Mouse (Mus musculus): ENCODE data around the gene Ptcd3.
"Not testable (repeated sequence)": the region's sequence is repeated elsewhere in the genome, so short reads cannot be mapped to it uniquely, and the experiment has no call there.

The Ptcd3 gene

DNA sequence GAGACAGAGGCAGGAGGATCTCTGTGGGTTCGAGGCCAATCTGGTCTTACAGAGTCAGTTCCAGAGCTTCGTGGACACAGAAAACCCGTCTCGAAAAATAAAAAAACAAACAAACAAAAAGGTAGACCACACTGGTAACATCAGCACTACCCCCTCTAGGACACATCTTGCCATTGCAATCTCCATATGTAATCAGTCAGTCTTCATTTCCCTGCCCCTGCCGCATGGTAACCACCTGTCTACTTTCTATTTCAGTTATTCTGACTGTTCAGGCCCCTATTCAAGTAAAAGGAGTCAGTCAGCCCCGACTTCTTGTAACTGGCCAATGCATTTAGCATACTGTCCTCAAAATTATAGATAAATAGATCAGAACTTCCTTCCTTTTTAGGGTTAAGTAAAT, 1.3 kb upstream of the Ptcd3 start:
- ChIA-PET CTCF (no interaction called here), POLR2A (interaction anchor here (0.8 to 26.9 kb wide), 18 partner anchors 3 to 639 kb away, joined by 3 to 423 read pairs (median 5); partner anchors contain the start of genes Immt (in 1 of the 4), Krcc1 (in 1 of the 4), Polr1a (in 1 of the 4) and Ptcd3 (in 1 of the 4))

- ChIA-PET CTCF (interaction anchor here in 2 of 4 experiments (0.5 to 0.7 kb wide), 2 partner anchors 56 to 77 kb away, joined by 3 to 9 read pairs; no protein-coding TSS in a partner anchor), POLR2A (interaction anchor here (0.6 to 26.9 kb wide), 52 partner anchors 8 to 766 kb away, joined by 3 to 423 read pairs (median 4); partner anchors contain the start of genes Immt (in 2 of the 4), Kdm3a (in 2 of the 4), Krcc1 (in 1 of the 4) and Mat2a (in 1 of the 4))
These were observed 834 bp upstream of the Ptcd3 start for GRCm38 (mm10) chr6:71909384-71909783.

DNA sequence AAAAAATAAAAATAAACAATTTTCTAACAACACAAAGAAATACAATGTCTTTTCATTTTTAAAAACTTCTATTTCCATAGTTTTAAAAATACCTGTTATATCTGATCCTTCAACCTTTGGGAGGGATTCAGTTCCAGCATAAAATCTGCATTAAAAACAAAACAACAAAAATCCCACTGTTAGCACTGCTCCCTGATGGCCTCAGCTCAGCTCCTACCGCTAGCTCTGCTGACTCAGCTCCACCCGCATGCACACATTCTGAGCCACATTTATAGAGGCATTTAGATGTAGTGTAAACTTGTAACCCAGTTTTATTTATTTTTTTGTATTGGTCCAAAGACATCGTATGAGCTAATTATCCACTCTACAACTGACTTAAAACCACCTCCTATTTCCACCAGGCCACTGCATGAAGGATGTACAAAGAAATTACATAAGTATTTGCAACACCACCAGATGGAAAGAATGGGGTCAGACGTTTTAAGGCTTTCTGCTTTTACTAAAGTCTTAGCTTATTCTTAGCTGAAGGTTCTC, 781 bp downstream of the Ptcd3 start:
- ChIA-PET POLR2A (interaction anchor here in 3 of 4 experiments (0.6 to 26.9 kb wide), 36 partner anchors 9 to 851 kb away, joined by 3 to 423 read pairs (median 5); partner anchors contain the start of genes Immt (in 1 of the 3) and Kdm3a (in 1 of the 3)), CTCF (interaction anchor here in 1 of 4 experiments (0.5 kb wide), 1 partner anchor 19 kb away, joined by 5 read pairs; no protein-coding TSS in a partner anchor)

- CTCF ChIA-PET = no interaction called here
- POLR2A ChIA-PET = interaction anchor here in 1 of 4 experiments (1.0 to 1.5 kb wide), 4 partner anchors 9 to 17 kb away, joined by 4 to 6 read pairs (median 4); partner anchors contain the start of genes Polr1a and Ptcd3
These were observed 15.3 kb downstream of the Ptcd3 start for GRCm38 (mm10) chr6:71893263-71893662.

DNA sequence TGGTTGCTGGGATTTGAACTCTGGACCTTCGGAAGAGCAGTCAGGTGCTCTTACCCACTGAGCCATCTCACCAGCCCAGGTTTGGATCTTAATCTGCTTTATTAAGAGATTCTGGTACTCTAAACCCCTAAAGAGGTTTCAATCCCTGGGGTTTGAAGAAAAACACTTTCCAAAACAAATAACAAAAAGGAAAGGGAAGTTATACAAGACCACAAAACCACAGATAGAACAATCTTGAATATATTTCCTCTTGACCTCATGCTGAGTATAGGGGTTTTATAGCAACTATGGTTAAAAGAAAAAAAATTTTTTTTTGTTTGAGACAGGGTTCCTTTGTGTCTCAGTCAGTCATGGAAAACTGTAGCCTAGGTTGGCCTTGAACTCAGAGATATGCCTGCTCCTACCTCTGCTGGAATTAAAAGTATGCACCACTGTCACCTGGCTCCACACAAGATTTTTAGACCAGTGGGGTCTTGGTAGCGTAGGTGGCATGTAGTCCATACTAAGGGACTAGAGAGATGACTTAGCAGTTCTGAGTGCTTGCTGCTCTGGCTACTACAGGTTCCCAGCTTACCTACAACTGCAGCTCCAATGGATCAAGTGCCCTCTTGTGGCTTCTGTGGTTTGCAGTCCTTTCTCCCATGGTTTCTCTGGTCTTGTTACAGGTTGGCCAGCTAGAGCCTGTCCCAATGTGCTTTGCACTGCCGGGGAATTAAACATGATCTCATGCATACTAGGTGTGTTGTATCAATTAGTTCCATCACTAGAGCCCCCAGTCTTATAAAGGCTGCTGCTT, 30.4 kb downstream of the Ptcd3 start:
- ChIA-PET CTCF (interaction anchor here (0.6 to 1.2 kb wide), 6 partner anchors 9 to 34 kb away, joined by 3 to 7 read pairs (median 3); no protein-coding TSS in a partner anchor), POLR2A (interaction anchor here in 2 of 4 experiments (0.9 to 6.9 kb wide), 10 partner anchors 6 to 31 kb away, joined by 3 to 41 read pairs (median 7); partner anchors contain the start of genes Polr1a (in 2 of the 2) and Ptcd3 (in 2 of the 2))

- CTCF ChIA-PET = interaction anchor here in 1 of 4 experiments (0.6 kb wide), 1 partner anchor 390 kb away, joined by 6 read pairs; no protein-coding TSS in a partner anchor
- POLR2A ChIA-PET = interaction anchor here in 2 of 4 experiments (1.0 to 6.5 kb wide), 11 partner anchors 6 to 139 kb away, joined by 3 to 41 read pairs (median 5); partner anchors contain the start of genes Polr1a (in 1 of the 2) and Ptcd3 (in 1 of the 2)
These were observed 37.2 kb downstream of the Ptcd3 start for GRCm38 (mm10) chr6:71871396-71871795.

GRCm38 (mm10) chr6:71868809-71869208, 39.7 kb downstream of the Ptcd3 start:
- CTCF ChIA-PET = interaction anchor here in 3 of 4 experiments (1.0 to 1.6 kb wide), 4 partner anchors 9 to 296 kb away, joined by 3 to 4 read pairs (median 3); no protein-coding TSS in a partner anchor

DNA sequence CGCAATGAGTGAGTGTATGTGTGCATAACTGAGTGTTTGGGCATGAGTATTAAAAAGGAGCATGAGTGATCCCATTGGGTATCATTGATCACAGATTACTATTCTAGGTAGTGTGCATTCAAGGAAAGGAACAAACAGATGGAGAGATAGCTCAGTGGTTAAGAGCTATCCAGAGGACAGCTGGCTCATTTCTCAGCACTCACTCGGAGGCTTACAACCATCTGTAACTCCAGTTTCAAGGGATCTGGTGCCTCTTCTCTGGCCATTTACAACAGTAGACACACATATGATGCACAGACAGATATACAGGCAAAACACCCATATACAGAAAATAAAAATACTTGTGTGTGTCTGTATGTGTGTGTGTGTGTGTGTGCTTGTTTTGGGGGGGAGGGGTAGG, 40.8 kb downstream of the Ptcd3 start:
- POLR2A ChIA-PET = interaction anchor here in 1 of 4 experiments (1.0 to 6.5 kb wide), 5 partner anchors 10 to 47 kb away, joined by 3 to 41 read pairs (median 5); partner anchors contain the start of genes Polr1a and Ptcd3
- CTCF ChIA-PET = interaction anchor here in 2 of 4 experiments (0.6 to 1.6 kb wide), 5 partner anchors 11 to 297 kb away, joined by 3 to 6 read pairs (median 3); no protein-coding TSS in a partner anchor

More at GRCm38 (mm10) chr6:71868809-71869208, 39.7 kb downstream of the Ptcd3 start:
- POLR2A ChIA-PET = interaction anchor here in 2 of 4 experiments (0.6 to 6.5 kb wide), 8 partner anchors 9 to 96 kb away, joined by 3 to 41 read pairs (median 4); partner anchors contain the start of genes Polr1a (in 1 of the 2) and Ptcd3 (in 1 of the 2)

DNA sequence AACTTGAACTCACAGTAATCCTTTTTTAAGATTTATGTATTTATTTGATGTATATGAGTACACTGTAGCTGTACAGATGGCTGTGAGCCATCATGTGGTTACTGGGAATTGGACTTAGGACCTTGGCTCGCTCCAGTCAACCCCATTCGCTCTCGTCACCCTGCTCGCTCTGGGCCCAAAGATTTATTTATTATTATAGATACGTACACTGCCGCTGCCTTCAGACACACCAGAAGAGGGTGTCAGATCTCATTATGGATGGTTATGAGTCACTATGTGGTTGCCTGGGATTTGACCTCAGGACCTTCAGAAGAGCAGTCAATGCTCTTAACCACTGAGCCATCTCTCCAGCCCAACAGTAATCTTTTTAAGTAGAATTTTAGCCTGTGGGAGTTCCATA, 61.6 kb downstream of the Ptcd3 start:
- POLR2A ChIA-PET = interaction anchor here in 2 of 4 experiments (0.7 to 2.9 kb wide), 4 partner anchors 10 to 16 kb away, joined by 4 to 10 read pairs (median 6); partner anchors contain the start of gene Immt (in 1 of the 2)
- CTCF ChIA-PET = not testable (repeated sequence)

- POLR2A ChIA-PET = interaction anchor here in 2 of 4 experiments (0.6 to 1.2 kb wide), 4 partner anchors 10 to 45 kb away, joined by 3 to 7 read pairs (median 4); partner anchors contain the start of gene Immt (in 1 of the 2)
- CTCF ChIA-PET = no interaction called here
These were observed 67.8 kb downstream of the Ptcd3 start for GRCm38 (mm10) chr6:71840597-71841290.

- POLR2A ChIA-PET = interaction anchor here (0.6 to 2.3 kb wide), 13 partner anchors 8 to 708 kb away, joined by 3 to 10 read pairs (median 3); partner anchors contain the start of genes Immt (in 1 of the 4), Polr1a (in 1 of the 4) and Ptcd3 (in 1 of the 4)
- CTCF ChIA-PET = no interaction called here
These were observed 68.7 kb downstream of the Ptcd3 start for GRCm38 (mm10) chr6:71839815-71840214.

GRCm38 (mm10) chr6:71836811-71837210, 71.7 kb downstream of the Ptcd3 start:
- CTCF ChIA-PET = interaction anchor here in 1 of 4 experiments (0.5 to 1.1 kb wide), 2 partner anchors 11 to 32 kb away, joined by 4 read pairs; no protein-coding TSS in a partner anchor
- POLR2A ChIA-PET = interaction anchor here in 3 of 4 experiments (1.0 to 3.9 kb wide), 20 partner anchors 9 to 566 kb away, joined by 3 to 18 read pairs (median 4); partner anchors contain the start of genes Kdm3a (in 3 of the 3), Polr1a (in 2 of the 3), Ptcd3 (in 2 of the 3) and Krcc1 (in 1 of the 3)

- POLR2A ChIA-PET = interaction anchor here in 3 of 4 experiments (0.6 to 3.7 kb wide), 33 partner anchors 8 to 561 kb away, joined by 3 to 19 read pairs (median 5); partner anchors contain the start of genes Kdm3a (in 3 of the 3), Krcc1 (in 2 of the 3), Polr1a (in 2 of the 3) and Ptcd3 (in 2 of the 3)
- CTCF ChIA-PET = no interaction called here
These were observed 77.0 kb downstream of the Ptcd3 start for GRCm38 (mm10) chr6:71831581-71831960.

DNA sequence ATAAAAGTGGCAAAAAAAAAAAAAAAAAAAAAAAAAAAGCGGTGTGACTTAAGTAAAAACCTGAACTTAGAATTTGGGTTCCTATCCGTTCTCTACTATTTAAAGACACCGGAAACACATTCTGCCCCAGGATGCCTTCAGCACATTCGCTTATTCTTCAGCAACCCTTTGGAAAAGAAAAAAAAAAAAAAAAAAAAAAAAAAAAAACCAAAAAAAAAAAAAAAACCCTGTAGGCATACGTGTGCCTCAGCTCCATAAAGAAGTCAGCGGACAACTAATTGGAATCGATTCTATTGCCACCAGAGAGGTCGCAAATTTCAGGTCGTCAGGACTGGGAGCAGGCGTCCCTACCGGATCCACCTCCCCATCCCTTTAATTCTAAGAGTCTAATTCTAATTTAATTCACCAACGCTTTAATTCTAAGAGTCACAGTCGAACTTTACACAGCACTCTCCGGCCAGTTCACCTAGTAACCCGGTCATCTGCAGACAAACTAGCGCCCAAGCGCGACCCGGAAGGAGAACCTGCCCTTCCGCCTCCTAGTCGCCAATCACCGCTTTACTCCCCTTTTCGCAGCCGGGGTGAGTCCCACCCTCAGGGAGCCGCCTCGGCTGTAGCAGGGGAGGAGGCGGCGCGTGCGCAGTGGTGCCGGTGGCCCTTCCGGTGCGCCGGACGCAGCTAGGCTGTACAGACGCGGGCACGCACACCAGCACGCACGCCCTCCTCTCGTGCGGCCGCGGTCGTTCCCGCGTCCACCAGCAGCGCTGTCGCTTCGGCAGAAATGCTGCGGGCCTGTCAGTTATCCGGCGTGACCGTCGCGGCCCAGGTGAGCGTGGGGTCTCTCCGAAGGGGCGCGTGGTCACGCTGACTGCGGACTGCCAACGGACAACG, 77.6 kb downstream of the Ptcd3 start, which contains the start of gene Immt:
Gene Immt (plus strand): TSS at position 642 of the 891 bp plus-strand sequence.
- CTCF ChIA-PET = interaction anchor here in 1 of 4 experiments (0.7 kb wide), 1 partner anchor 382 kb away, joined by 3 read pairs; no protein-coding TSS in a partner anchor
- POLR2A ChIA-PET = interaction anchor here (0.5 to 3.7 kb wide), 46 partner anchors 7 to 1023 kb away, joined by 3 to 19 read pairs (median 4); partner anchors contain the start of genes Kdm3a (in 3 of the 4), Krcc1 (in 2 of the 4), Polr1a (in 2 of the 4) and Ptcd3 (in 2 of the 4)

All from embryonic stem cell, embryonic (primary cell).